In the genomic region with DNA sequence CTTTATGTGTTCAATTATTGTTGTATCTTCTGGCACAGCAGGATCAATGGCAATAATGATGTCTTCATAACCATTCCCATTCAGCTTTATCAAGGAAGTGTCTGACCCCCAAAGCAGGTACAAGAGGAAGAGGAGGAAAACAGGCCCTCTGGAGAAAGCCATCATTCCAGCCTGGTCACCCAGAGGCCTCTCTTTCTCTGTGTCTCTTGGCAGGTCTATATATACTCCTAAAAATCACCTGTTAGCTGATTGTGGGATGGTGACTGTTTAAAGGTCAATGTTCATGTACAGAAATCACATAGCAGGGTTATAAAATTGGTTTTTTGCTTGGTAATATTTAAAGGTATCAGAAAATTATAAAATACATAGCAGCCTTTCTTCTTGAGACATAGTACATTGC, we compare ENCODE assay signal across 31 mouse cellular contexts. TPM values are rescaled to one million over a fixed set of nuclear protein-coding genes. Genes with fewer than 3 reads are reported as not detected.
DNase-seq lines count a peak whose midpoint lies in the region; ATAC-seq and TF ChIP-seq lines count a peak whose summit lies in the region.
"Had no signal": no experiment of that assay in that cellular context is flagged by ENCODE, and none has a peak within 500 bp of the region (broad histone marks: within the 10 kb centered on the region; RNA-seq: fewer than 3 reads in every experiment).

TSS of gene Clca4b (minus strand) at position 195 of the 400 bp plus-strand sequence.

- no peak for DNase-seq in MEL (ENCODE audit: low read depth, low spot score)
- DNase-seq in testis, postnatal 14 days (ENCODE audit: low spot score) = no peak
- DNase-seq in hindbrain, embryonic 14.5 days (ENCODE audit: low spot score) = no peak
- DNase-seq in thymus, adult 18-20 months = no peak
- no peak for DNase-seq in cerebellum, adult 2 months
- DNase-seq: adrenal gland, adult 2 months; adrenal gland, postnatal 10 days; adrenal gland, postnatal 25 days; B cell, adult 2 months; cerebellum, adult 11-12 months; cerebellum, adult 8-10 months; cerebellum, adult 9-11 months; cerebellum, postnatal 14 days; cerebellum, postnatal 36 days; embryo, embryonic 11 days had no signal

- TF ChIP-seq EP300 in MEL (IDR thresholded peaks at IDR 0.05; ENCODE audit: low read depth in 1 of 2, low read length in 2 of 2) = no peak

- H3K27me3 ChIP-seq in MEL (ENCODE audit: control insufficient read depth in 1 of 2, insufficient read depth in 2 of 2, low read length in 2 of 2) = no peaks in the 10 kb centered on the region
- no peaks in the 10 kb centered on the region for H3K27me3 ChIP-seq in intestine, embryonic 15.5 days (replicated peaks)
- no peaks in the 10 kb centered on the region for H3K27me3 ChIP-seq in intestine, postnatal 0 days (replicated peaks; ENCODE audit: control insufficient read depth, insufficient read depth, low read length)
- H3K27me3 ChIP-seq in hindbrain, embryonic 14.5 days (ENCODE audit: control insufficient read depth, insufficient read depth, low read length) = no peaks in the 10 kb centered on the region
- no peaks in the 10 kb centered on the region for H3K27me3 ChIP-seq in cerebellum, adult 2 months (ENCODE audit: control insufficient read depth, insufficient read depth, low read length)
- H3K27me3 ChIP-seq: CH12.LX; embryonic facial prominence, embryonic 13.5 days; embryonic facial prominence, embryonic 15.5 days; forebrain, embryonic 12.5 days had no signal

- H3K36me3 ChIP-seq in MEL (ENCODE audit: control insufficient read depth in 1 of 2, insufficient read depth in 2 of 2, low read length in 2 of 2) = peaks cover 0 to 17% of the 10 kb centered on the region in 2 experiments; a peak in 2 of 4 replicates
- no peaks in the 10 kb centered on the region for H3K36me3 ChIP-seq in intestine, embryonic 15.5 days
- no peaks in the 10 kb centered on the region for H3K36me3 ChIP-seq in intestine, postnatal 0 days (ENCODE audit: control insufficient read depth, insufficient read depth)
- H3K36me3 ChIP-seq in macrophage (ENCODE audit: inconsistent target) = no peaks in the 10 kb centered on the region
- H3K36me3 ChIP-seq in hindbrain, embryonic 14.5 days (replicated peaks; ENCODE audit: control insufficient read depth, insufficient read depth) = no peaks in the 10 kb centered on the region
- H3K36me3 ChIP-seq: embryonic facial prominence, embryonic 13.5 days; embryonic facial prominence, embryonic 15.5 days; forebrain, embryonic 10.5 days; forebrain, embryonic 12.5 days; G1E had no signal

- ATAC-seq in intestine, embryonic 15.5 days = peak; percentile 80
- peak; percentile 76 for ATAC-seq in intestine, postnatal 0 days
- ATAC-seq in hindbrain, embryonic 14.5 days (ENCODE audit: low FRiP score) = no peak
- ATAC-seq: CD4-positive, CD25-positive, alpha-beta regulatory T cell, adult 4 months; forebrain, embryonic 14.5 days; forebrain, embryonic 16.5 days had no signal

- TF ChIP-seq CTCF in MEL (IDR thresholded peaks at IDR 0.05 in 2 of 3, conservative IDR thresholded peaks at IDR 0.05 in 1 of 3; ENCODE audit: control insufficient read depth in 1 of 3, insufficient read depth in 1 of 3, low read depth in 2 of 3, low read length in 3 of 3, poor library complexity in 1 of 3, severe bottlenecking in 1 of 3) = no peak
- no peak for TF ChIP-seq CTCF in intestine, postnatal 0 days (IDR thresholded peaks at IDR 0.05; ENCODE audit: low read depth)
- no peak for TF ChIP-seq CTCF in cerebellum, adult 2 months (IDR thresholded peaks at IDR 0.05; ENCODE audit: borderline replicate concordance, insufficient read depth, low read depth, low read length)

- no peak for TF ChIP-seq RAD21 in MEL (IDR thresholded peaks at IDR 0.05; ENCODE audit: low read depth, low read length)

- peaks cover 5 to 6% of the 10 kb centered on the region in 2 experiments; a peak in 3 of 4 replicates for H3K4me1 ChIP-seq in MEL (ENCODE audit: control insufficient read depth in 1 of 2, insufficient read depth in 2 of 2, low read length in 2 of 2)
- H3K4me1 ChIP-seq in intestine, embryonic 15.5 days (replicated peaks) = no peaks in the 10 kb centered on the region
- H3K4me1 ChIP-seq in intestine, postnatal 0 days (replicated peaks; ENCODE audit: control insufficient read depth, insufficient read depth, low read length) = no peaks in the 10 kb centered on the region
- H3K4me1 ChIP-seq in hindbrain, embryonic 14.5 days (replicated peaks; ENCODE audit: control insufficient read depth, insufficient read depth, low read length) = no peaks in the 10 kb centered on the region
- H3K4me1 ChIP-seq in cerebellum, adult 2 months (ENCODE audit: control insufficient read depth, insufficient read depth, low read length) = no peaks in the 10 kb centered on the region
- H3K4me1 ChIP-seq: embryonic facial prominence, embryonic 13.5 days; embryonic facial prominence, embryonic 15.5 days; forebrain, embryonic 10.5 days; forebrain, embryonic 12.5 days had no signal

- no peak for TF ChIP-seq POLR2A in MEL (IDR thresholded peaks at IDR 0.05; ENCODE audit: control insufficient read depth in 1 of 2, insufficient read depth in 1 of 2, low read depth in 1 of 2, low read length in 2 of 2, poor library complexity in 1 of 2)
- no peak for TF ChIP-seq POLR2A in cerebellum, adult 2 months (IDR thresholded peaks at IDR 0.05; ENCODE audit: borderline replicate concordance, insufficient read depth, low read length)

- no peaks in the 10 kb centered on the region for H3K9me3 ChIP-seq in MEL (replicated peaks; ENCODE audit: insufficient read depth, low read length)
- no peaks in the 10 kb centered on the region for H3K9me3 ChIP-seq in intestine, embryonic 15.5 days
- H3K9me3 ChIP-seq in intestine, postnatal 0 days (ENCODE audit: control insufficient read depth) = no peaks in the 10 kb centered on the region
- H3K9me3 ChIP-seq in hindbrain, embryonic 14.5 days (ENCODE audit: control insufficient read depth, low read length) = no peaks in the 10 kb centered on the region
- H3K9me3 ChIP-seq: embryonic facial prominence, embryonic 13.5 days; embryonic facial prominence, embryonic 15.5 days; forebrain, embryonic 10.5 days; forebrain, embryonic 12.5 days; G1E had no signal

- H3K4me2 ChIP-seq in intestine, embryonic 15.5 days (replicated peaks) = no peak within 1 kb of the TSS
- peak within 1 kb of the TSS; percentile 52 for H3K4me2 ChIP-seq in intestine, postnatal 0 days (replicated peaks; ENCODE audit: low read depth)
- no peak within 1 kb of the TSS for H3K4me2 ChIP-seq in hindbrain, embryonic 14.5 days (replicated peaks)
- H3K4me2 ChIP-seq: embryonic facial prominence, embryonic 13.5 days; embryonic facial prominence, embryonic 15.5 days; forebrain, embryonic 12.5 days had no signal

- no peak within 1 kb of the TSS for H3K4me3 ChIP-seq in MEL (ENCODE audit: control insufficient read depth in 1 of 2, insufficient read depth in 1 of 2, low read depth in 2 of 2, low read length in 2 of 2)
- H3K4me3 ChIP-seq in intestine, embryonic 15.5 days (replicated peaks) = no peak within 1 kb of the TSS
- H3K4me3 ChIP-seq in intestine, postnatal 0 days (ENCODE audit: low read depth, low read length) = peak within 1 kb of the TSS; percentile 32
- no peak within 1 kb of the TSS for H3K4me3 ChIP-seq in macrophage (ENCODE audit: inconsistent target)
- H3K4me3 ChIP-seq in hindbrain, embryonic 14.5 days (replicated peaks; ENCODE audit: low read length) = no peak within 1 kb of the TSS
- no peak within 1 kb of the TSS for H3K4me3 ChIP-seq in cerebellum, adult 2 months (replicated peaks; ENCODE audit: insufficient read depth, low read depth, low read length)
- H3K4me3 ChIP-seq: embryonic facial prominence, embryonic 13.5 days; embryonic facial prominence, embryonic 15.5 days; erythroblast, embryonic 14.5 days; forebrain, embryonic 10.5 days; forebrain, embryonic 12.5 days had no signal

- H3K27ac ChIP-seq in MEL (ENCODE audit: control insufficient read depth, low read depth, low read length) (peak within 1 kb of the TSS; percentile 78), macrophage (0 out of 2 replicates have a peak within 1 kb of the TSS, but pooled peaks have one; percentile 5)
- no peak within 1 kb of the TSS for H3K27ac ChIP-seq in intestine, embryonic 15.5 days
- H3K27ac ChIP-seq in intestine, postnatal 0 days (ENCODE audit: low read depth, low read length) = peak within 1 kb of the TSS; percentile 73
- no peak within 1 kb of the TSS for H3K27ac ChIP-seq in hindbrain, embryonic 14.5 days
- no peak within 1 kb of the TSS for H3K27ac ChIP-seq in cerebellum, adult 2 months (ENCODE audit: insufficient read depth, low read length)
- H3K27ac ChIP-seq: embryonic facial prominence, embryonic 13.5 days; embryonic facial prominence, embryonic 15.5 days; forebrain, embryonic 10.5 days; forebrain, embryonic 12.5 days had no signal

- H3K9ac ChIP-seq in MEL (ENCODE audit: control insufficient read depth, low read depth, low read length, poor library complexity, severe bottlenecking) = no peak within 1 kb of the TSS
- no peak within 1 kb of the TSS for H3K9ac ChIP-seq in intestine, embryonic 15.5 days
- peak within 1 kb of the TSS; percentile 17; the same call in 1 of the 2 replicates for H3K9ac ChIP-seq in intestine, postnatal 0 days (ENCODE audit: low read depth, low read length)
- no peak within 1 kb of the TSS for H3K9ac ChIP-seq in hindbrain, embryonic 14.5 days
- H3K9ac ChIP-seq: embryonic facial prominence, embryonic 13.5 days; embryonic facial prominence, embryonic 15.5 days; forebrain, embryonic 12.5 days had no signal

- no peaks in the 10 kb centered on the region for H3K79me2 ChIP-seq in MEL (ENCODE audit: control insufficient read depth, insufficient read depth, low read length, poor library complexity)
- no peaks in the 10 kb centered on the region for H3K79me2 ChIP-seq in macrophage (ENCODE audit: inconsistent target)

TF ChIP-seq in MEL, 35 proteins besides CTCF, POLR2A, EP300 and RAD21 (continues in another document):
- TF ChIP-seq BHLHE40 (IDR thresholded peaks at IDR 0.05; ENCODE audit: borderline replicate concordance, low read depth, low read length) (no peak), UBTF (IDR thresholded peaks at IDR 0.05; ENCODE audit: borderline replicate concordance, insufficient read depth, low read depth, low read length) (no peak), TCF12 (IDR thresholded peaks at IDR 0.05; ENCODE audit: low read depth, low read length) (no peak), MXI1 (IDR thresholded peaks at IDR 0.05; ENCODE audit: low read depth, low read length) (no peak)

RNA-seq across cellular contexts. Expression of gene Clca4b, which starts in this region (rescaled TPM):
- not detected in 2 replicates for total RNA-seq in MEL (2012; rRNA removed)
- under 1 TPM in 1 of 2 experiments, not detected in 1; 0.03 TPM for polyA plus RNA-seq in MEL (2012; ENCODE audit: insufficient read depth in 1 of 2, insufficient read length in 2 of 2, low read depth in 1 of 2, low replicate concordance in 2 of 2, missing spikeins in 1 of 2)
- 22.4 and 31.6 TPM in 2 replicates for polyA plus RNA-seq in intestine, embryonic 15.5 days (2015; fragmentation: Nextera tagmentation; extraction: Ambion mirVana)
- polyA plus RNA-seq in intestine, postnatal 0 days (2015; fragmentation: Nextera tagmentation; extraction: Ambion mirVana) = 776 and 777 TPM in 2 replicates
- total RNA-seq in macrophage (2018; cell fraction: chromatin; rRNA removed) = not detected
- total RNA-seq in macrophage (2018; cell fraction: cytosol; rRNA removed) = under 1 TPM in 2 of 26 experiments, not detected in 24; 0.05 to 0.06 TPM
- not detected for total RNA-seq in macrophage (2018; cell fraction: nucleus; rRNA removed)
- polyA plus RNA-seq in macrophage (2018) = not detected in 3 replicates
- polyA plus RNA-seq in hindbrain, embryonic 14.5 days (2014; fragmentation: Nextera tagmentation; extraction: Ambion mirVana) = 0.10 TPM in 1 of 2 replicates, not detected in the other
- 0.03 TPM in 1 of 2 replicates, not detected in the other for polyA plus RNA-seq in cerebellum, adult 2 months (2012; rRNA removed)
- total RNA-seq: adrenal gland, adult 2 months; adrenal gland, postnatal 10 days; adrenal gland, postnatal 25 days; adrenal gland, postnatal 4 days; CH12.LX; common myeloid progenitor, adult 5-6 weeks; G1E had no signal
- polyA plus RNA-seq: adrenal gland, adult 2 months; CD4-positive, CD25-positive, alpha-beta regulatory T cell, adult 4 months; embryonic facial prominence, embryonic 11.5 days; embryonic facial prominence, embryonic 13.5 days; embryonic facial prominence, embryonic 15.5 days; erythroblast, embryonic 14.5 days; forebrain, embryonic 10.5 days; forebrain, embryonic 12.5 days; forebrain, embryonic 14.5 days; forebrain, embryonic 16.5 days; G1E had no signal

Comparison
In these comparisons a context has a peak if more than half of its experiments do, and no peak if none do; other contexts are left out.
1. RNA of gene Clca4b (polyA plus RNA-seq): 776 to 777 TPM in intestine, postnatal 0 days; 22.4 to 31.6 TPM in intestine, embryonic 15.5 days, 0.03 TPM in cerebellum, adult 2 months, 0.03 TPM in MEL, 0.10 TPM in hindbrain, embryonic 14.5 days and not detected in macrophage; every median in the first group is over 10 times any median in the second.
2. H3K27ac ChIP-seq: peak in MEL (single experiment), intestine, postnatal 0 days (single experiment) and macrophage (single experiment); none in intestine, embryonic 15.5 days (single experiment), hindbrain, embryonic 14.5 days (single experiment) and cerebellum, adult 2 months (single experiment).